Mouse (Mus musculus) layer of hippocampus, adult 18-20 months (tissue): ENCODE results near the gene Hnf1b. TPM values are rescaled to one million over a fixed set of nuclear protein-coding genes. Genes with fewer than 3 reads are reported as not detected.

Experiments
- DNase-seq, 2 experiments: peaks; one replicate each; pipeline ENCODE4 v3.0.0; 2022; ENCODE audit warnings: low spot score in 2 of 2
- long read RNA-seq: library from polyadenylated mRNA; stranded (forward); transcript quantifications from one replicate; pipeline ENCODE4 v2.0.0, GENCODE M21; 2021
- total RNA-seq, 2 experiments: library from RNA; stranded (reverse); gene quantifications; 2 replicates each; pipeline ENCODE4 v1.2.3; 2021

Hnf1b gene
- under 1 TPM; 0.27 to 0.43 TPM for total RNA-seq
- long read RNA-seq, result 0 reads

- DNase-seq, result no peak
Observed at GRCm38 (mm10) chr11:83849529-83850335, at the start of gene Hnf1b. TSS of gene Hnf1b (plus strand) at chr11:83850063.

- no peak for DNase-seq
Observed at GRCm38 (mm10) chr11:83802166-83802565, 47.7 kb upstream of the Hnf1b start.

GRCm38 (mm10) chr11:83802581-83802980 lies 47.3 kb upstream of the Hnf1b start:
- DNase-seq, result no peak

GRCm38 (mm10) chr11:83810441-83810840 lies 39.4 kb upstream of the Hnf1b start:
- DNase-seq, result no peak

- no peak for DNase-seq
Observed at GRCm38 (mm10) chr11:83815191-83815590, 34.7 kb upstream of the Hnf1b start.

GRCm38 (mm10) chr11:83815628-83816027 lies 34.2 kb upstream of the Hnf1b start:
- peak; percentile 22 to 68 for DNase-seq

- DNase-seq, result no peak
Observed at GRCm38 (mm10) chr11:83817048-83817447, 32.8 kb upstream of the Hnf1b start.

- DNase-seq, result no peak
Observed at GRCm38 (mm10) chr11:83817994-83818393, 31.9 kb upstream of the Hnf1b start.

GRCm38 (mm10) chr11:83818591-83819127 lies 31.2 kb upstream of the Hnf1b start:
- no peak for DNase-seq

- no peak for DNase-seq
Observed at GRCm38 (mm10) chr11:83819806-83820483, 29.9 kb upstream of the Hnf1b start.

- no peak for DNase-seq
Observed at GRCm38 (mm10) chr11:83826142-83826541, 23.7 kb upstream of the Hnf1b start.

GRCm38 (mm10) chr11:83828553-83829142 lies 21.2 kb upstream of the Hnf1b start:
- DNase-seq, result no peak

GRCm38 (mm10) chr11:83832389-83832788 lies 17.5 kb upstream of the Hnf1b start:
- DNase-seq, result no peak

- no peak for DNase-seq
Observed at GRCm38 (mm10) chr11:83833517-83833916, 16.3 kb upstream of the Hnf1b start.

GRCm38 (mm10) chr11:83833959-83834496 lies 15.8 kb upstream of the Hnf1b start:
- DNase-seq, result no peak

- no peak for DNase-seq
Observed at GRCm38 (mm10) chr11:83839451-83839850, 10.4 kb upstream of the Hnf1b start.

GRCm38 (mm10) chr11:83843534-83843933 lies 6.3 kb upstream of the Hnf1b start:
- no peak for DNase-seq

GRCm38 (mm10) chr11:83850586-83851272 lies 866 bp downstream of the Hnf1b start:
- no peak for DNase-seq

GRCm38 (mm10) chr11:83851273-83852015 lies 1.6 kb downstream of the Hnf1b start:
- no peak for DNase-seq

GRCm38 (mm10) chr11:83852016-83852355 lies 2.1 kb downstream of the Hnf1b start:
- DNase-seq, result no peak
